Mouse (Mus musculus) lung, postnatal 36 days (tissue): ENCODE data around the gene Ccl9.

Experiments
- DNase-seq: peaks from one replicate; pipeline ENCODE4 v3.0.0; 2022; ENCODE audit warnings: mixed read lengths

Gene Ccl9

DNA sequence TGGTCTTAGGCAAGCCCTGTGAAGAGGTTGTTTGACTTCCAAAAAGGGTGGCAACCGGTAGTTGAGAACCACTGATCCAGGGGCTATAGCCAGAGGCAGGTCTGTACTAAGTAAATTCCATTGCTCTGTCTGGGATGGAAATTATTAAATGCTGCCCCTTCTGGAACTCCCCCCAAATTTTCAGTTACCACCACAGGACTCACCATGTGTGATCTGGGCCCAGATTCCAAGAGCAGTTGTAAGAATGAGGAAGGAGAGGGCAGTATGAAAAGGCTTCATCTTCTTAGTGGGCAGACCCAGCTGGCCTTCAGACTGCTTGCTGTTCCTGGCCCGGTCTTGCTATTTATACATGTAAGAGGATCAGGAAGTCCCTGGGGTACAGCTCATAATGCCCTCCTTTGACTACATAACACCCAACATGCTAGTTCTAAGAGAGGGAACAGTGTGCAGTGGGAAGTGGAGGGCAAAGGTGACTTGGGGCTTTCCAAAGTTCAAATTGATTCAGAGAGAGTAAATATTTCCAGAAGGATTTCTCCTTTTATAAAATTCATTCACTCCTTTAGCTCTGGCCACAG, at the start of gene Ccl9:
Gene Ccl9 (minus strand): TSS at position 451 of the 575 bp plus-strand sequence.
- no peak for DNase-seq

DNA sequence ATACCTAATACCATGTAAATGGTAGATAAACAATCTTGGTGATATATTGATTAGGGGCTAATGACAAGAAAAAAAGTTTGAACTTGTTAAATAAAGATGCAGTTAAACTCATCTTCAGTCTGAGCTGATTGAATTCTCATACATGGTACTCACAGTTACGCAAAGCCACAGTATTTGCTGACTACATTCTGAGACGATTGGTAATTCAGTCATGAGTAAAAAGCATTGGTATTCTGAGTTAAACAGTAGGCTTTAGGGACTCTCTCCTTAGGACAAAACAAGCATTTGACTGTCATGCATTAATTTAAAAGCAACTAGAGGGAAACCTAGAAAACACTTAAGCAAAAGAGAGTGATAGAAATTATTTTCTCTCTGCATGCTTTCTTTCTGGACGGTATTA, 45.1 kb upstream of the Ccl9 start:
- no peak for DNase-seq

DNA sequence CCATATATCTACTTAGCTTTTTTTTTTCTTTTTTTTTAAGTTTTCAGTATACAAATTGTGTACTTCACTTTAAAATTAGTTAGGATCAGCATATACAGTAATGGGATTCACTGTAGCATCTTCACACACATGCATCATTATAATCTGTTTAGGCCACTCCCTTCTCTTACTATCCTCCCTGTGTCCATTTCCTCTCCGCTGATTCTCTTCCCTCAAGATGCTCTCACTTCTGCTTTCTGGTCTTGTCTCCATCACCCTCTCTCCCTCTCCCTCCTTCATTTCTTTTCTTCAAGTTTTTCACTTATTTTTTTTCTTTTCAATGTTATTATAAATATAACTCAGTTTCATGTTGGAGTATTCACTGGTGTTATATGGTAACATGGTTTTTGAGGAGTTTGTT, 40.6 kb upstream of the Ccl9 start:
- no peak for DNase-seq

DNA sequence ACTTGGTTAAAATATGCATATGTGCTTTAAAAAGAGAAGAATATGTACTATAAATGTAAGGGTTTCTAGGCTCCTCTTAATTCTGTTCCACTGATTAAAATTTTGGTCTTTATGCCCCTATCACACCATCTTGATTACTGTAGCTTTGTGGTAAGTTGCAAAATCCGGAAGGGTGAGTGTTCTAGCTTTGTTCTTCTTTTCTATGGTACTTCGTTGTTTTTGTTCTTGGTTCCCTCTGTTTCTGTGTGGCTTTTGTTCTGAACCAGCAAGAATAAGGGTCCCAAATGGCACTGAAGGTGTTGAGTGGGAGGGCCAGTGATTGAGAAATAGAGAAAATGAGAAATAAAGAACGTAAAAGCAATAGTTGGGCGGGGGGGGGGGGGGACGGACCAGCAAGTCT, 39.8 kb upstream of the Ccl9 start:
- DNase-seq: peak; percentile 40

DNA sequence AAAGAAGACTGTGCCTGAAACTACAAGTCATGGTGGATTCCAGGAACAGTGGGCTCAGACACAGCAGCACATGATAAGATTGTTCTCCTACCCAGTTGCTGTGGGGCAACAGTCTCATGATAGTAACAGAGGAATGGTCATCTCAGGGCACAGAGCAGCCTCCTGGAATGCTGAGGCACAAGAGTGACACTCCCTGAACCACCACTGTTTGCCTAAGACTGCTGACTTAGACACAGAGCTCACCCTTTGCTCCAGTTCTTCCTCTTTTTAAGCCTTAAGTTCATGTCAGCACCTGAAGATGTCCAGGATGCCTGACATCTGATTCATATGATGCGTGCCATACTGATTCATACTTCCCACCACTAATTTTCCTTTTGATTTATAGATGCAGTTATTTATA, 38.1 kb upstream of the Ccl9 start:
- DNase-seq: peak; percentile 56

DNA sequence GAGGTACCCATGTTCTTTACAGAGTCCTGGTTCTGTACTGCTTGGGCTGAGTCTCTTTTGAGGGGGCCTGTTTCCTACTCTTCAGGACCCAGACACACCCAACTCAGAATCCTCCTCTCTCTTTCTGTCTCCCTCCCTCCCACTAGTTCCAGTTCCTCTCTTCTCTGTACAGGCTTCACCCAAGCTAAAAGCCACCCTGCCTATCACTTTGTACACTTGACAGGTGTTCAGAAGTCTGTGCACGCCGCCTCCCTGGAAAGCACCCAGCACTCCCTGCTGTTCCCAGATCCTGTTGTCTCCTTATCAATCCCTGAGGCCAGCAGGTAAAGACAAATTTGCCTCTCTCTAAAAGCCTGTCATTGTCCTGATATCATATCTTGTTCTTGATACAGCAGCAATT, 32.5 kb upstream of the Ccl9 start:
- DNase-seq: no peak

DNA sequence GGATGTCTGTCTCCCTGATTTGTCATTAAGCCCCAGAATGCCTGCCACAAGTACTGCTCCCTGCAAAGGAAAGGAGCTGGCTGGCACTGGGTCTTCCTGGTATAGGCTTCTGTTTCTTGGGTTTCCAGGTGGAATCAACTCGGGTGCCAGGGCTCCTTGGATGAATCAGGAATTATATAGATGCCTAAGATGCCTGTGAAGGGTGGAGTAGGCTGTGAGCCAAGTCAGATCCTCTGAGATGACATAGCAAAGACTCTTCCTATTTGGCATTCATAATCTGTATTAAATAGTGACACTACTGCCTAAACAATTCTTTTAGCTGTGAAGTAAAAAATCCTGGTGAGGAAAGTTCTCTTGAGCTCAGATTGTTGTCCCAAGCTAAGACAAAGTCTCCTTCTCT, 28.0 kb upstream of the Ccl9 start:
- no peak for DNase-seq

DNA sequence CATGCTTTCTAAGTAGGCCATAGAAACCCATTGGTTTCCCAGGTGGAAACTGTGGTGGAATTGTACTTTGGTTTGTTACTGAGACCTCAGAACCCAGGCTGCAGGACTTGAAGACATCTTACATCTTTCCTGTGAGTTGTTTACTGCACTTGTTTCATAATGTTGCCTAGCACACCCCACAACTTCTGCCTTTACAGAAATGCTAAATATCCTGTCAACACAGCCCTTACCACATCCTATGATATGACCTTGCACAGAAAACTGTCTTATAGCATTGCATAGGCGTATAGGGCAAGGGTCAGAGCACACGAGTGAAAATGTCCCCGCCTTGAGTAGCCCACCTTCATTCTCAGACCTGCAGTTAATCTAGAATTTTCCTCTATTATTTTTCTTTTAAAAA, 27.1 kb upstream of the Ccl9 start:
- DNase-seq: peak; percentile 48

DNA sequence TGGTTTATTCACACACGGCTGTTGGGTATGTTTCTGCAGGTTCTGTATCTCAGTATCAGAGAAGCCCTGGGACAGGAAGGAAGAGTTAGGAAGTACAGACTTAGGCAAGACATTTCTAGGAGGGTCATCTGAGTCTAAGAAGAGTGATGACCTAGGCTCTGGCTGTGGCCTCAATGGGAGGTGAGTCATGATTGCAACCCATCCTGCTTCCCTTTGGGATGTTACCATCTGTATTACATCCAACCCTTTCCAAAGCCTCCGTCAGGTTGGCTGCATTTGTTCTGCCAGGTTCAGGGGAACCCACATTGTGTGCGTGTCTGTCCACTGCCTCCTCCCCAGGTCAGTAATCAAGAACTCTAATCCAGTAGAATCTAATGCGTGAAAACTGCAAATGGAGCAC, 26.3 kb upstream of the Ccl9 start:
- DNase-seq: no peak

DNA sequence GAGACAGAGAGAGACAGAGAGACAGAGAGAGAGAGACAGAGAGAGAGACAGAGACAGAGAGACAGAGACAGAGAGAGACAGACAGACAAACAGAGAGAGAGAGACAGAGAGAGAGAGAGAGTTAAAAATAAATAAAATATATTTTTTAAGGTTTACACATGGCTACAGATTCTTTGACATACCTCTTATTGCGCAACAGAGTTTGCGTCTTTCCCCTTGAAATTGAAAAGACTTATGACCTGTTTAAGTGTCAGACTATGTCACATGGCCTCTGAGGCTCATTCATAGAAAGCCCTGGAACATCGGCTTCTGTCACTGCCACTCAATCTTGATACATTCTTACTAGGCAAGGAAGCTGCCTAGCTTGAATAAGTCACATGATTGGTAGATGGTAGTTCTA, 25.0 kb upstream of the Ccl9 start:
- no peak for DNase-seq

DNA sequence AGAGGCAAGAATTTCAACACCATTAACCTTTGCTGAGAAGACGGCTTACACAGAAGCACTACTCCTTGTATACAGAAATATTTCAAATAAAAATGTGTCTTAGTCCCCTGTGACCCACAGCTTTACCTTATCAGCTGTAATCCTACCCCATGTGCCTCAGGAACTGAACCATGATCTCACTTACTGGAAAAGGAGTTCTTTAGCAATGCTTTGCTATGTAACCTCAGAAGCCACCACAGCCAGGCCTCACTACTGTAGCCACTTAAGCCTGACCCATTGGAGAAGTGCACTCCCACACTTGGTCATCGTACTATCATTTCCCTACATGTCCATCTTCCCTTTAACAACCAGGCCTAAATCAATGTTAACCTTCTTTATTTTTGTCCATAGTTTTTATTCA, 22.1 kb upstream of the Ccl9 start:
- peak; percentile 59 for DNase-seq

DNA sequence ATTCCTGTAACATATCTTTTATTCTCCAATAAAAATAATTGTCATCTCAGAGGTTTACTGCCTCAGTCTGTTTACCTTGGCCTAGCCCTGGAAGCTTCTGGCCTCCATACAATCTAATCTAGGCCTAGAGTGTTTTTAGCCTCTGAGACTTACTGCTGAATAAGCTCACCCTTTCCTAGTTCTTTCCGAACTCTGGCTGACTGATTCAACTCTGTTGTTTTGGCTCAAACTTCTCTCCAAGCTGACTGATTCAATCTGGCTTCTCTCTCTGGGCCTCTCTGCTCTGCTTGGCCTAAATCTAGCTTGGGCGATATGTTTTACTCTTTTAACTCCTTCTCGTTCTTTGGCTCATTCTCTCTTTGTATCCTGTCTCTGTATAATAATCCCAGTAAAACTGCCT, 20.6 kb upstream of the Ccl9 start:
- DNase-seq: no peak

DNA sequence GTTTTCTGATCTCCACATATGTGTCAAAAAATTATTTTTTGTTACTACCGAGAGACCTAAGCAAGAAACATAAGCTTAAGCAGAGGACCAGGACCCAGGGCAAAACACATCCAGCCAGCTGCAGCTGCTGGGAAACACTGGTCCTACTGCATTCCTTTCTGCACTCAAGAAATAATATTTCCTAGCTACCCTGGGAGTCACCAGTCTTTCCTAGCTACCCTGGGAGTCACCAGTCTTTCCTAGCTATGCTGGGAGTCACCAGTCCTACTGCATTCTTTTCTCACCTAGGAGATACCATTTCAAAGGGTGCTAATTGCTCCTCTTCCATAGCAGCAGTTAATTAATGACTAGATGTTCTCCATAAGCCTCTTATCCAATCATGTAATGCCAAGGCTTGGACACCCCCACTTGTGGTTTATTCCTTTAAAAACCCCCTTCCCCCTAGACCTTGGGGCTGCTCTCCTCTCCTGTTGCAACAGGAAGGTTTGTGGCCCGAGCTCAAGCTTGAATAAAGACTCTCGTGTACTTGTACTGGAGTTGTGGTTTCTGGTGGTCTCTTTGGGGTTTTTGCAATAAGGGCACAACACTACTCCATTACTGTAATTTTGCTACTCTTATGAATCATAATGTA, 19.9 kb upstream of the Ccl9 start:
- DNase-seq: no peak

DNA sequence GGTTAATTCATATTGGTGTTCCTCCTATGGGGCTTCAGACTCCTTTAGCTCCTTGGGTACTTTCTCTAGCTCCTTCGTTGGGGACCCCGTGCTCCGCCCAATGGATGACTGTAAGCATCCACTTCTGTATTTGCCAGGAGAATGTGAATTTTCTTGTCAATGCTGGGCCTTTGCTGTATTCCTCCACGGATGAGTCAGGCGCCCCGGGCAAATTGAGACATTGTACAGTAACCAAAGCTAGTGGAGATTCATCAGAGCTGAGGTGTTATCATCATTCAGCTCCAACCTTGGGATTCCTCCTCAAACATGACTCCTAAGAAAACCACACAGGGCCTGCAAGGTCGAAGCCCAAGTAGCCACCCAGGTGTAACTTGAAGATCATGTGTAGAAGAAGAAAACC, 19.4 kb upstream of the Ccl9 start:
- DNase-seq: no peak

DNA sequence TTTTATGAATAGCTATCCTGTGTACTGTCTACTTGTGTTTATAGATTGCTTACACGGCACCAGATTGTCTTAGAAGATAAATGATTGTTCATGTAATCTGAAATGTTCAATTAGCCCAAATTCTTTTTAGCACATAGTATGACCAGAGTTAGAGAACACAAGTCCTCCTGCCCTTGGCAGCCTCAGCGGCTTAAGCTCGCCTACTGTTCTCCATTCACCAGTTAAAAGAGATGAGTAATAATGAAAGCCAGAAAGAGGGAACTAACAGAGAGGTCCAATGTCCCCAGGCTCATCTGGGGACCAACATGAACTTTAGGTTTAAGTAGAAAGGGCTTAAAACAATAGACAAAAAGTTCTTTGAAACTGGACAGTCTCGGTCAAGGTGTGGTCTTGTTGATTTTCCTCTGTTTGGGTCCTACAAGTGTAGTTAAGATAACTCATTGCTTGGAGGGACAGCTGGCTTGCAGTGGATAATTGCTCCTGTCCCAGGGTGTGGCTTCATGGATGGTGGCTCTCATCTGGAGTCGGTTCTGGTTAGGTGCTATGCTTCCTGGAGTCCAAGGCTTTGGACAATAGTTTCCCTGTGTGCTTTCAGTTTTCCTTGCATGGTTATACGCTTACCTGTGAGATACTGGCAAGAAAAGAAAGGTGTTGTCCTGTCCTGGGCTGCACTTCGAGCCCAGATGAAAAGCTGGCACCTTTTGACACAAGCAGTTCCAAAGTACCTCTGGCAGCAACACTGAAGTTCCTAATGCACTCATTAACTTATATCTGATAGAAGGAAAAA, 17.4 kb upstream of the Ccl9 start:
- no peak for DNase-seq

DNA sequence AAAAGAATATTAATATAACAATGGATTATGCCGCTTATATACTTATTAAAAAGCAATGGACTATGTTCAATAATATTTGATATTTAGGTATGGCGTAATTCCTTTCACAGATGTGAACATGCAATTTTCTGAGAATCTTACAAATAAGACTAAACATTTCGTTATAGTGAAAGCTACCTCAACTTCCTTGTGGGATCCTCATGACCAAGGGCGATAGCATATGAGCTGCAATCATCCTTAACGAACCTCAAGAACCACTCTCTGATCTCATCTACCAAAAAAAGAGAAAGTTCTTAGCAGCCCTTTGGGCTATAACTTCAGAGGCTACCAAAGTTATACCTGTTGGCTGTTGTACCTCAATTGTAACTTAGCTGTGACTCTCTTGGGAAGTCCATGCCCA, 15.0 kb upstream of the Ccl9 start:
- DNase-seq: no peak

DNA sequence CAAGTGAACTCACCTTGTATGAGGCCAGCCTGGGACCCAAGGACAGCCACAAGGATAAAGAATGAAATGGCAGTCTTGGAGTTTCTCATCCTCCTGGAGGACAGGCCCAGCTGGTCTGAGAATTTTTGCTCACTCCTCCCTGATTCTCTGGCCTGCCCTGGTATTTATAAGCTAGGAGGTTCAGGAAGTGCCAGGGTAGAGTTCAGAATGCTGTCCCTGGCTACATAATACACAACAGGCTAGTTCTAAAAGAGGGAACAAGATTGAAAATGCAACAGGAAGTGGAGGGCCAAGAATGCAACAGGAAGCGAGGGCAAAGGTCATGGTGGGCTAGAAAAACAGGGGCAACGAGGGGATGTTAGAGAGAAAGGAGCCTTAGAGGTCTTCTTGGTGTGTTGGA, 14.4 kb upstream of the Ccl9 start, which contains the start of gene Ccl6:
Gene Ccl6 (minus strand): TSS at position 235 of the 400 bp plus-strand sequence.
- DNase-seq: no peak

DNA sequence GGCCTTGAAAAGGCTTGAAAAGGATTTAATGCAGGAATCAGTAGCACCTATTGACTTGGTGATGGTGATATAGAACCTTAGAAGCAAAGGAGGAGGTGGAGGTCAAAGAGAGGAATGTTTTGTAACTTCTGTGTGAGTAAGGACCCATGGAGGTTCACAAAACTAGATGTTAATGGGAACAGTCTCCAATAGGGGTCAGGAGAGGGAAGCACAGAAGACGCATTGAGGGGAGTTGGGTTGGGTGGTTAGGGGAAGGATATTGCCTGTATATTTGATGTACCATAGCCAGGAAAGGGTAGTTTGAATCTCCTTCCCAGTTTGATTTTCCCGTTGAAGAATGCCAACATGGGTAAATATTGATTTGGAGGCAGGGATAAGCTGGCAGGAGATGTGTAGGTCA, 5.8 kb upstream of the Ccl9 start:
- no peak for DNase-seq

DNA sequence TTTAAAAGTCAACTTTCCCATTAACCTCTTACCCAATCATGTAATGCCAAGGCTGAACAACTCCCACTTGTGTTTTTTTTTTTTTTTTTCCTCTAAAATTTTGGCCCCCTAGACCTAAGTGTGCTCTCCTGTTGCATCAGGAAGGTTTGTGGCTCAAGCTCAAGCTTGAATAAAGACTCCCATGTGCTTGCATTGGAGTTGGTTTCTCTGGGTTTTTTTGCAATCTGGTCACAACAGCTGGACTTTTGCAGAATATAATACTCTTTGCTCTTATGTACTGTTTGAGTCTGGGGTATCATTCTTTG, 5.0 kb upstream of the Ccl9 start:
- DNase-seq: no peak

DNA sequence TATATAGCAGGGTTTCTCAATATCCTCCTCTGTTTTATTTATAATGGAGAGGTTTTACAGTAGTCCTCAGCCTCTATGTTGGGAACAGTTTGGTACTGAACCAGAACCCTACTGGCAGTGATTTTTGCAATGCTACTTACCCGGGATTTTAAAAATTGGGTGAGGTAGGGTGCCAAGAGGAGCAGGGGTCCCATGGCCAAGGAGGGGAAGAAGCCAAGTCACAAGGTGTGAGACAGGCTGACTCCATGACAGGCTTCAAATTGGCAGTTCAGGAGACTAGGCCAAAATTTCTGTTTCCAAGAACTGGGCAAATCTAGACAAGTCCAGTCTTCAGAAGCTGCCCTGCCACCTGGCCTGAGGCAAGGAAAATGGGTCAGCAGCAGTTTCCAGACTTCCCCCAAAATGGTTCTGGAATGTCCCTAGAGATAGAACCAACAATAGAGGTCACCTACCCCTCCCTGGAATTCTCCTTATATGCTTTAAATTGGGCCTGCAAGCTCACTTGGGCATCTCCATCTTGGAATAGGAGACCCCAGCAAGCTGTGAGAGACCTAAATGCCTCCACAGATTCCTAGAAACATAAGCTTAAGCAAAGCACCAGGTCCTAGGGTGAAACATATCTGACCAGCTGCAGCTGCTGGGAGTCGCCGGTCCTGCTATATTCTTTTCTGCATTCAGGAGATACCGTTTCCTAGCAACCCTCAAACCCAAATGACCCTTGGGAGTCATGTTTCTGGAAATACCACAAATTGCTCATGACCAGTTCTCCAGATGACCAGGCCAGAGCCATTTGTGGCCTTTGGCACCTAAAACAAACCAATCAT, 4.4 kb upstream of the Ccl9 start:
- DNase-seq: peak; percentile 62

DNA sequence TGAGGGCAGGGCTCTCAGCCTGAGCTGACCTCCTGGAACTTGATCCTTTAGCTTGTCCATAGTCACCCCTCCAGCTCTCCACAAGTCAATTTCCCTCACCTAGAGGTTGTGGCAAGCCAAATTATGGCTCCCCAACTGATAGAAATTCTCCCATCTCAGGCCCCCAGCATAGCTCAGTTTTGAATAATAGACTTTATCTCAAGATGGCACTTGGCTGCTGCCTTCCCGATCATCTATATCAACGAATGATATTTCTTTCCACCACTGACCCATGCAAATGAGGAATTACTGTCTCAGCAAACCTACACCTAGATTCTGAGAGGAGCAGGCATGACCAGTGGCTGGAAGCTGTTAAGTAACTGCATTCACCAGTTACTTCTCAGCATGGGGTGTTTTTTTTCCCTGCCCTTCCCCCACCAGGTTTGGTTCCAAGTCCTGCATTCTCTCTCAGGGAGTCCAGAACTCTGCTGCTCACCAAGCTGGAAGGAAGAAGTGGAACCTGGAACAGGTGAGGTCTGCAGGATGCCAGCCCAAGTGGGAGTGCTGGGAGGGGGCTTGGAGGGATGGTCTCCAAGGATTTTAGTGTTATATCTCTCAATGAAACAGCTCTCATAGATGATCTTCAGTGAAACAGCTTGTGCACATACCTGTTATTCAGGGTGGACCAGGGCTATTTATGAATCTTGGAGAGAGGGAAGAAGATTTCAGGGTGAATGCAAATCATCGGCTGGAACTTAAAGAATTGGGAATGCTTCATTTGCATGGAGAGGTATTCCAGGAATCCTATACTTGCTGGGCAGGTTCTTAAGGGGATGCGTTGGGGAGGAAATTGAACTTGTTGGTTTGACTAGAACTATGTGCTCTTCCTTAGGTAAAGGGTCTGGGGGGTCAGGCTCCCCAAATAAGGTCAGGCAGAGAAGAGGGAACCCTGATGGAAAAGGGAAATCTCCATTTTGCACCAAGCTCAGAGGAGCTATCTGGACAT, 3.5 kb upstream of the Ccl9 start:
- DNase-seq: no peak

DNA sequence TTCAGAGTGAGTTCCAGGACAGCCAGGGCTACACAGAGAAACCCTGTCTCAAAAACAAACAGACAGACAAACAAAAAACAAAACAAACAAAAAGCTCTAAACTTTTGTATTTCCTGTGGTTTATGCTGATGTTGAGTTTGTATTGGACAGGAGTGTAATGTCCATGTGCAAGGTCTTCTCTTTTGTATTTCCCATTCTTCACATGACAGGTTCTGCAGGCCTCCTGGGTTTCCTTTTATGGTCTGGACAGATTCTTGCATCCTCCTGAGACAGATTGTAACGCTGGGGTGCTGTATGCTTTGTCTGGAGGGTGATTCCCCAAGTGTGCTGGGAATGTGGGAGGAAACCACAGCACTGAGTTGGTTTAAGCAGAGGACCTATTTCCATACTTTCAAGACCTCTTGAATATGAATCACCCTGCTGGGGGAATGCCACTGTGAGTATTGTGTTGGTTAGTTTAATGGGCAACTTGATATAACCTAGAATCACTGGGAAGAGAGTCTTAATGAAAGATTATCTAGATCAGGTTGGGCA, 2.3 kb upstream of the Ccl9 start:
- DNase-seq: no peak
